Mouse (Mus musculus) CH12.LX (cell line): ENCODE measurements at regions not wholly inside any gene's neighbourhood (a gene's known extent, or its start where the extent isn't known, plus 50 kb on each side); places are given as distances from the start of the nearest gene placed in this dataset.

Experiments
- DNase-seq: peaks from one replicate; pipeline ENCODE4 v3.0.0-alpha.2; 2013; ENCODE audit errors: extremely low read depth
- H3K27ac ChIP-seq: 2 replicates; pipeline ENCODE4 v1.5.1; 2012; ENCODE audit warnings: low read depth, mild to moderate bottlenecking, control low read depth, moderate library complexity; ENCODE audit not compliant: insufficient read depth
- H3K27me3 ChIP-seq: replicated peaks from 2 replicates; pipeline ENCODE3; 2012; ENCODE audit warnings: inconsistent platforms
- H3K36me3 ChIP-seq, 2 experiments: replicated peaks in 1 of 2; 2 replicates each; pipeline versions ENCODE3 to v1.6.1; 2012; ENCODE audit warnings: inconsistent platforms in 1 of 2, low read length in 1 of 2, mild to moderate bottlenecking in 1 of 2, mixed read lengths in 1 of 2, moderate library complexity in 1 of 2; ENCODE audit not compliant: control insufficient read depth in 1 of 2, insufficient read depth in 1 of 2
- H3K4me1 ChIP-seq, 2 experiments: 2 replicates each; pipeline ENCODE4 v1.6.1; 2012; ENCODE audit warnings: inconsistent platforms in 1 of 2, moderate library complexity in 1 of 2; ENCODE audit not compliant: insufficient read depth in 2 of 2, control insufficient read depth in 1 of 2
- H3K4me2 ChIP-seq: 2 replicates; pipeline ENCODE4 v1.6.1; 2012; ENCODE audit warnings: low read depth, mild to moderate bottlenecking, control low read depth; ENCODE audit not compliant: poor library complexity, insufficient read depth, severe bottlenecking
- H3K4me3 ChIP-seq, 3 experiments: fragments of 150-350 bp in 1 of 3; sonication (generic) in 1 of 3; replicated peaks in 1 of 3; 2 replicates each; pipeline versions ENCODE3 to v1.5.1; 2011 to 2012; ENCODE audit warnings: low read depth in 2 of 3, low read length in 2 of 3, mild to moderate bottlenecking in 2 of 3, moderate library complexity in 2 of 3, control low read depth in 1 of 3, improper control_type of control experiment in 1 of 3, inconsistent platforms in 1 of 3, mixed read lengths in 1 of 3; ENCODE audit not compliant: poor library complexity in 1 of 3
- H3K79me2 ChIP-seq: replicated peaks from 2 replicates; pipeline ENCODE4 v1.6.1; 2012; ENCODE audit warnings: mild to moderate bottlenecking, moderate library complexity; ENCODE audit not compliant: control insufficient read depth, poor library complexity, insufficient read depth, severe bottlenecking; ENCODE audit errors: extremely low read depth
- H3K9ac ChIP-seq: 2 replicates; pipeline ENCODE4 v1.6.1; 2012; ENCODE audit warnings: low read depth, mild to moderate bottlenecking, control low read depth, moderate library complexity; ENCODE audit not compliant: insufficient read depth
- H3K9me3 ChIP-seq: replicated peaks from 2 replicates; pipeline ENCODE3; 2012; ENCODE audit warnings: low read length, inconsistent platforms, mixed read lengths
- BHLHE40 ChIP-seq: IDR thresholded peaks from 2 replicates; pipeline ENCODE4 v1.6.1; 2011; ENCODE audit warnings: mild to moderate bottlenecking, low read depth, low read length, improper control_type of control experiment
- CHD1 ChIP-seq: IDR thresholded peaks from 2 replicates; pipeline ENCODE4 v1.6.1; 2012; ENCODE audit warnings: low read depth, low read length, improper control_type of control experiment, inconsistent platforms
- CHD2 ChIP-seq: IDR thresholded peaks from 2 replicates; pipeline ENCODE4 v1.6.1; 2011; ENCODE audit warnings: low read length, improper control_type of control experiment
- CTCF ChIP-seq, 2 experiments: IDR thresholded peaks in 1 of 2; conservative IDR thresholded peaks in 1 of 2; 2 replicates each; pipeline ENCODE4 v1.5.1; 2011 to 2012; ENCODE audit warnings: low read depth in 2 of 2, low read length in 2 of 2, improper control_type of control experiment in 1 of 2, inconsistent platforms in 1 of 2, mild to moderate bottlenecking in 1 of 2, moderate library complexity in 1 of 2
- E2F4 ChIP-seq: IDR thresholded peaks from 2 replicates; pipeline ENCODE4 v1.6.1; 2011; ENCODE audit warnings: low read depth, low read length, improper control_type of control experiment; ENCODE audit not compliant: insufficient replicate concordance
- ELF1 ChIP-seq: IDR thresholded peaks from 2 replicates; pipeline ENCODE4 v1.6.1; 2014; ENCODE audit warnings: low read depth, mild to moderate bottlenecking, inconsistent platforms, low read length, improper control_type of control experiment
- EP300 ChIP-seq: IDR thresholded peaks from 2 replicates; pipeline ENCODE4 v1.6.1; 2011; ENCODE audit warnings: low read length, improper control_type of control experiment
- ETS1 ChIP-seq: conservative IDR thresholded peaks from 2 replicates; pipeline ENCODE4 v1.6.1; 2012; ENCODE audit warnings: low read depth, mild to moderate bottlenecking, inconsistent platforms, low read length, improper control_type of control experiment, moderate library complexity
- HCFC1 ChIP-seq: IDR thresholded peaks from 2 replicates; pipeline ENCODE4 v1.6.1; 2012; ENCODE audit warnings: low read depth, mild to moderate bottlenecking, inconsistent platforms, low read length, improper control_type of control experiment
- IRF4 ChIP-seq: IDR thresholded peaks from 2 replicates; pipeline ENCODE4 v1.6.1; 2014; ENCODE audit warnings: low read depth, mild to moderate bottlenecking, inconsistent platforms, low read length, improper control_type of control experiment
- KAT2A ChIP-seq: IDR thresholded peaks from 2 replicates; pipeline ENCODE4 v1.6.1; 2012; ENCODE audit warnings: low read length, improper control_type of control experiment, inconsistent platforms; ENCODE audit not compliant: insufficient replicate concordance
- MAFK ChIP-seq: IDR thresholded peaks from 2 replicates; pipeline ENCODE4 v1.6.1; 2011; ENCODE audit warnings: low read length, improper control_type of control experiment; ENCODE audit not compliant: insufficient replicate concordance
- MAZ ChIP-seq: IDR thresholded peaks from 2 replicates; pipeline ENCODE4 v1.6.1; 2012; ENCODE audit warnings: low read depth, mild to moderate bottlenecking, inconsistent platforms, low read length, improper control_type of control experiment, moderate library complexity
- MXI1 ChIP-seq: IDR thresholded peaks from 2 replicates; pipeline ENCODE4 v1.6.1; 2011; ENCODE audit warnings: mild to moderate bottlenecking, low read depth, low read length, improper control_type of control experiment
- NELFE ChIP-seq: IDR thresholded peaks from 2 replicates; pipeline ENCODE4 v1.6.1; 2011; ENCODE audit warnings: low read depth, low read length, improper control_type of control experiment
- PAX5 ChIP-seq: IDR thresholded peaks from 2 replicates; pipeline ENCODE4 v1.6.1; 2012; ENCODE audit warnings: low read length, inconsistent platforms, mixed read lengths
- POLR2AphosphoS2 ChIP-seq: IDR thresholded peaks from 2 replicates; pipeline ENCODE4 v1.6.1; 2011; ENCODE audit warnings: low read depth, low read length, improper control_type of control experiment
- RAD21 ChIP-seq: IDR thresholded peaks from 2 replicates; pipeline ENCODE4 v1.6.1; 2011; ENCODE audit warnings: low read depth, mild to moderate bottlenecking, low read length, improper control_type of control experiment, moderate library complexity
- SMC3 ChIP-seq: IDR thresholded peaks from 2 replicates; pipeline ENCODE4 v1.6.1; 2011; ENCODE audit warnings: low read depth, low read length, improper control_type of control experiment
- TBP ChIP-seq: conservative IDR thresholded peaks from 2 replicates; pipeline ENCODE4 v1.6.1; 2011; ENCODE audit warnings: low read depth, low read length, improper control_type of control experiment
- TCF12 ChIP-seq: IDR thresholded peaks from 2 replicates; pipeline ENCODE4 v1.6.1; 2014; ENCODE audit warnings: low read depth, mild to moderate bottlenecking, inconsistent platforms, low read length, improper control_type of control experiment
- USF1 ChIP-seq: IDR thresholded peaks from 2 replicates; pipeline ENCODE4 v1.6.1; 2014; ENCODE audit warnings: low read depth, mild to moderate bottlenecking, inconsistent platforms, low read length, improper control_type of control experiment
- ZC3H11A ChIP-seq: IDR thresholded peaks from 2 replicates; pipeline ENCODE4 v1.6.1; 2012; ENCODE audit warnings: low read depth, mild to moderate bottlenecking, inconsistent platforms, low read length, improper control_type of control experiment
- ZNF384 ChIP-seq: IDR thresholded peaks from 2 replicates; pipeline ENCODE4 v1.6.1; 2012; ENCODE audit warnings: low read depth, low read length, improper control_type of control experiment, inconsistent platforms
- dilution Hi-C: fragments of 300-500 bp; cut with MboI; formaldehyde crosslinking; loops from 2 replicates; pipeline ENCODE4 v1.14.3; 2020; ENCODE audit warnings: low sequenced_read_pairs; ENCODE audit not compliant: extremely low pct_unique_long_range_greater_than_20kb, extremely low pct_ligation_motif_present
- in situ Hi-C: fragments of 300-500 bp; cut with MboI; formaldehyde crosslinking; loops from 3 replicates; pipeline ENCODE4 v1.14.3; 2019; ENCODE audit warnings: low sequenced_read_pairs, low pct_ligation_motif_present, low pct_unique_long_range_greater_than_20kb, mixed read lengths

GRCm38 (mm10) chr14:78160819-78161218 is 72.0 kb upstream of the Fam216b start:
- Histone ChIP-seq H3K4me3 (no peak overlapping the region), H3K27ac (no peak overlapping the region), H3K9me3 (no peaks in the 10 kb centered on the region), H3K79me2 (no peaks in the 10 kb centered on the region), H3K9ac (no peak overlapping the region), H3K36me3 (no peaks in the 10 kb centered on the region), H3K4me1 (no peaks in the 10 kb centered on the region), H3K4me2 (no peak overlapping the region), H3K27me3 (no peaks in the 10 kb centered on the region)
- dilution Hi-C loops (no loop called here), in situ Hi-C loops (no loop called here)
- no peak for TF ChIP-seq PAX5
- TF ChIP-seq ETS1 = no peak
- TF ChIP-seq MAFK = no peak
- TF ChIP-seq ZC3H11A = no peak
- no peak for TF ChIP-seq POLR2AphosphoS2
- TF ChIP-seq IRF4 = no peak
- TF ChIP-seq CHD1 = no peak
- no peak for TF ChIP-seq USF1
- TF ChIP-seq RAD21 = no peak
- no peak for TF ChIP-seq MAZ
- DNase-seq = no peak

GRCm38 (mm10) chr14:78159567-78159966 is 70.8 kb upstream of the Fam216b start:
- no peaks in the 10 kb centered on the region for H3K4me1 ChIP-seq
- H3K9me3 ChIP-seq = no peaks in the 10 kb centered on the region
- DNase-seq = no peak
- no peaks in the 10 kb centered on the region for H3K36me3 ChIP-seq
- H3K4me2 ChIP-seq = no peak overlapping the region
- no peak for TF ChIP-seq MAFK
- TF ChIP-seq ZNF384 = no peak
- TF ChIP-seq HCFC1 = no peak
- TF ChIP-seq ELF1 = no peak
- no peak for TF ChIP-seq KAT2A
- TF ChIP-seq CHD2 = no peak
- TF ChIP-seq TBP = no peak
- no peak for TF ChIP-seq BHLHE40
- TF ChIP-seq NELFE = no peak
- no peak for TF ChIP-seq CTCF (conservative IDR thresholded peaks at IDR 0.05 in 1 of 2, IDR thresholded peaks at IDR 0.05 in 1 of 2; ENCODE audit: low read depth in 2 of 2, low read length in 2 of 2)
- no peak for TF ChIP-seq E2F4
- no peak for TF ChIP-seq MAZ
- no peak for TF ChIP-seq MXI1
- no peak for TF ChIP-seq ZC3H11A
- TF ChIP-seq SMC3 = no peak
- no peak for TF ChIP-seq ETS1
- no peak for TF ChIP-seq PAX5
- no peak for TF ChIP-seq TCF12
- no peak for TF ChIP-seq EP300
- TF ChIP-seq, all 38 proteins: peak for 0
- no peak overlapping the region for H3K4me3 ChIP-seq
- H3K27ac ChIP-seq = no peak overlapping the region
- no peak overlapping the region for H3K9ac ChIP-seq
- H3K79me2 ChIP-seq = no peaks in the 10 kb centered on the region
- dilution Hi-C loops (no loop called here), in situ Hi-C loops (no loop called here)
- no peaks in the 10 kb centered on the region for H3K27me3 ChIP-seq
